Mouse (Mus musculus): Measurements from ENCODE around the gene Lrg1. TPM values are rescaled to one million over a fixed set of nuclear protein-coding genes. Genes with fewer than 3 reads are reported as not detected.

Gene Lrg1
- polyA plus RNA-seq (2021; fragmentation: Nextera tagmentation): 1.5 and 1.8 TPM in 2 replicates
- long read RNA-seq, experiment 1, partial matches to known transcripts: 3 of 5 reads
- long read RNA-seq, experiment 1, other reads (novel, unspliced or antisense): 0 of 5 reads
- long read RNA-seq, experiment 2, partial matches to known transcripts: 3 of 3 reads
- long read RNA-seq, experiment 2, other reads (novel, unspliced or antisense): 0 of 3 reads

DNA sequence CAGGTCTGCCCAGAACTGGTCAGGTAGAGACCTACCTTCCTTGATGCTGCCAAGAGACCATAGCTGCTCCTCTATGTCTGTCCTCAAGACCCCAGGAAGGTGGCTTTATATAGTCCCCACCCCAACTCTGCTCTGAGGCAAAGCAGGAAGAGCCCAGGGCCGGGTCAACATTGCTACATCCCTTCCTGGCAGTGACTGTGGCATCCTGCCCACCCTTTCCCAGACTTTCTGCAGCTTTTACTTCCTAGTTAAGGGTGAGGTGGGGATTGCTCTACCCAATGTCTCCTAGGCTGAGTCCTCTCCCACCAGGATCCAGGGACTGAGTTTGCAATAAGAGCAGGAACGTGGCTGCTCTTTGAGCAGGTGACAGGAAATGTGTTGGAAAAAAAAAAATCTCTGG, at the start of gene Lrg1:
TSS of gene Lrg1 (minus strand) at position 176 of the 400 bp plus-strand sequence.

GRCm38 (mm10) chr17:56162231-56162774, 40.5 kb upstream of the Lrg1 start, which contains the start of gene Tnfaip8l1:
TSS of gene Tnfaip8l1 (plus strand) at chr17:56162477.

GRCm38 (mm10) chr17:56139858-56140595, 18.2 kb upstream of the Lrg1 start, which contains the start of gene Sema6b:
TSS of gene Sema6b (minus strand) at chr17:56140343.

GRCm38 (mm10) chr17:56117251-56117710, 4.5 kb downstream of the Lrg1 start, which contains the start of gene Plin5:
TSS of gene Plin5 (minus strand) at chr17:56117596.

GRCm38 (mm10) chr17:56109219-56110051, 12.4 kb downstream of the Lrg1 start, which contains the start of gene Plin4:
TSS of gene Plin4 (minus strand) at chr17:56109803.

GRCm38 (mm10) chr17:56078880-56079795, 42.7 kb downstream of the Lrg1 start, which contains the start of gene Hdgfl2:
TSS of gene Hdgfl2 (plus strand) at chr17:56079634.

DNA sequence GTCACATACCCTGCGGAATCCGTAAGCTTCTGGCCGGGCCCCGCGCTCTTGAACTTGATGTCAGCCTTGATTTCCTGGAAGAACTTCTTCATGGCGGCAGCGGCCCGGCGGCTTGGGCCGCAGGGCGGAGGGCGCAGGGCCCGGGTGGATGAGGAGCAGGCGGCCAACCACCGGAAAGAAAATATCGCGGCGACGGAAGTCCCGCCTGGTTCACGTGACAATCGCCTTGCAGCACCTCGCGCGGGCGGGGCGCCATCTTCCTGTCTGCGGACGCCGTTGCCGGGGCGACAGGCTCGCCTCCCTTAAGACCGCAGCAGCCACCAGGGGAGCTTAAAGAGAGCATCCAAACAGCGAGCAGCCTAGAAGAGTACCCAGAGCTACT, 47.0 kb downstream of the Lrg1 start, which contains the start of gene Ubxn6:
TSS of gene Ubxn6 (minus strand) at position 202 of the 382 bp plus-strand sequence.

Other genes starting within 250 kb of the Lrg1 start
- 3.7 and 5.9 TPM in 2 replicates for gene Zfp119a, start 243.1 kb downstream of the Lrg1 start, polyA plus RNA-seq (2021; fragmentation: Nextera tagmentation)
- gene Zfp959, start 229.9 kb downstream of the Lrg1 start, polyA plus RNA-seq (2021; fragmentation: Nextera tagmentation): 6.0 TPM in 2 replicates
- gene Zfp119b, start 172.5 kb downstream of the Lrg1 start, polyA plus RNA-seq (2021; fragmentation: Nextera tagmentation): 3.2 and 3.8 TPM in 2 replicates
- 1.6 and 1.9 TPM in 2 replicates for gene Ebi3, start 169.4 kb downstream of the Lrg1 start, polyA plus RNA-seq (2021; fragmentation: Nextera tagmentation)
- 11.1 and 11.5 TPM in 2 replicates for gene Yju2, start 162.9 kb downstream of the Lrg1 start, polyA plus RNA-seq (2021; fragmentation: Nextera tagmentation)
- 22.8 and 32.3 TPM in 2 replicates for gene Shd, start 151.5 kb downstream of the Lrg1 start, polyA plus RNA-seq (2021; fragmentation: Nextera tagmentation)
- 84.6 and 97.2 TPM in 2 replicates for gene Fsd1, start 135.5 kb downstream of the Lrg1 start, polyA plus RNA-seq (2021; fragmentation: Nextera tagmentation)
- 0.28 and 0.35 TPM in 2 replicates for gene Stap2, start 116.4 kb downstream of the Lrg1 start, polyA plus RNA-seq (2021; fragmentation: Nextera tagmentation)
- 13.4 and 19.2 TPM in 2 replicates for gene Mpnd, start 116.3 kb downstream of the Lrg1 start, polyA plus RNA-seq (2021; fragmentation: Nextera tagmentation)
- gene Sh3gl1, start 85.4 kb downstream of the Lrg1 start, polyA plus RNA-seq (2021; fragmentation: Nextera tagmentation): 37.8 and 39.8 TPM in 2 replicates
- gene Chaf1a, start 81.6 kb downstream of the Lrg1 start, polyA plus RNA-seq (2021; fragmentation: Nextera tagmentation): 0.68 and 0.92 TPM in 2 replicates
- 84.0 and 89.6 TPM in 2 replicates for gene Ubxn6, start 47.0 kb downstream of the Lrg1 start, polyA plus RNA-seq (2021; fragmentation: Nextera tagmentation)
- gene Hdgfl2, start 42.4 kb downstream of the Lrg1 start, polyA plus RNA-seq (2021; fragmentation: Nextera tagmentation): 73.1 and 79.1 TPM in 2 replicates
- 0.13 and 0.18 TPM in 2 replicates for gene Plin4, start 12.2 kb downstream of the Lrg1 start, polyA plus RNA-seq (2021; fragmentation: Nextera tagmentation)
- 2.0 and 2.2 TPM in 2 replicates for gene Plin5, start 4.4 kb downstream of the Lrg1 start, polyA plus RNA-seq (2021; fragmentation: Nextera tagmentation)
- 3.9 and 4.9 TPM in 2 replicates for gene Sema6b, start 18.3 kb upstream of the Lrg1 start, polyA plus RNA-seq (2021; fragmentation: Nextera tagmentation)
- gene Tnfaip8l1, start 40.5 kb upstream of the Lrg1 start, polyA plus RNA-seq (2021; fragmentation: Nextera tagmentation): 7.2 and 9.1 TPM in 2 replicates
- 83.8 and 89.4 TPM in 2 replicates for gene Mydgf, start 61.9 kb upstream of the Lrg1 start, polyA plus RNA-seq (2021; fragmentation: Nextera tagmentation)
- 17.7 and 19.1 TPM in 2 replicates for gene Dpp9, start 96.9 kb upstream of the Lrg1 start, polyA plus RNA-seq (2021; fragmentation: Nextera tagmentation)
- 9.4 and 10.9 TPM in 2 replicates for gene Fem1a, start 134.8 kb upstream of the Lrg1 start, polyA plus RNA-seq (2021; fragmentation: Nextera tagmentation)
- 2.2 and 2.6 TPM in 2 replicates for gene Ticam1, start 154.8 kb upstream of the Lrg1 start, polyA plus RNA-seq (2021; fragmentation: Nextera tagmentation)
- gene Plin3, start 170.9 kb upstream of the Lrg1 start, polyA plus RNA-seq (2021; fragmentation: Nextera tagmentation): 6.1 and 9.9 TPM in 2 replicates
- not detected in 2 replicates for gene Arrdc5, start 178.3 kb upstream of the Lrg1 start, polyA plus RNA-seq (2021; fragmentation: Nextera tagmentation)
- 0.15 and 0.48 TPM in 2 replicates for gene Uhrf1, start 181.3 kb upstream of the Lrg1 start, polyA plus RNA-seq (2021; fragmentation: Nextera tagmentation)
- 25.3 and 26.4 TPM in 2 replicates for gene Kdm4b, start 204.1 kb upstream of the Lrg1 start, polyA plus RNA-seq (2021; fragmentation: Nextera tagmentation)